In genomic region chr6:51481548-51481947, GRCm38 (mm10) we compare ENCODE assay signal across 26 mouse cellular contexts. TPM values are rescaled to one million over a fixed set of nuclear protein-coding genes. Genes with fewer than 3 reads are reported as not detected.
DNase-seq lines count a peak whose midpoint lies in the region; ATAC-seq and TF ChIP-seq lines count a peak whose summit lies in the region.
"Had no signal": no experiment of that assay in that cellular context is flagged by ENCODE, and none has a peak within 500 bp of the region (broad histone marks: within the 10 kb centered on the region; RNA-seq: fewer than 3 reads in every experiment).

No protein-coding gene starts in this region.

- no peak overlapping the region for H3K9ac ChIP-seq in midbrain, embryonic 11.5 days (ENCODE audit: low read length)
- no peak overlapping the region for H3K9ac ChIP-seq in midbrain, postnatal 0 days (replicated peaks; ENCODE audit: low read length, poor library complexity, severe bottlenecking)
- H3K9ac ChIP-seq: embryonic facial prominence, embryonic 13.5 days; forebrain, embryonic 12.5 days; forebrain, embryonic 15.5 days; hindbrain, embryonic 12.5 days had no signal

- no peak overlapping the region for H3K4me2 ChIP-seq in midbrain, embryonic 11.5 days
- H3K4me2 ChIP-seq in midbrain, postnatal 0 days (ENCODE audit: low read depth, low read length, poor library complexity, severe bottlenecking), result no peak overlapping the region
- H3K4me2 ChIP-seq: embryonic facial prominence, embryonic 13.5 days; forebrain, embryonic 12.5 days; forebrain, embryonic 15.5 days; heart, embryonic 11.5 days; hindbrain, embryonic 12.5 days had no signal

- peak; percentile 35 for DNase-seq in heart, embryonic 10.5 days (ENCODE audit: low spot score)
- DNase-seq in heart, adult 11 months, result no peak
- DNase-seq in kidney, adult 8-10 months, result peak; percentile 31 to 39
- no peak for DNase-seq in kidney, postnatal 4 days
- DNase-seq in kidney, postnatal 36 days, result peak; percentile 42 to 45
- DNase-seq in kidney, postnatal 10 days, result no peak
- peak; percentile 69 for DNase-seq in midbrain, embryonic 11.5 days (ENCODE audit: low spot score, missing footprints)
- no peak for DNase-seq in midbrain, postnatal 0 days (ENCODE audit: low spot score)
- DNase-seq: adrenal gland, adult 8-10 months; adrenal gland, postnatal 25 days; cerebellum, adult 11-12 months; cerebellum, adult 8-10 months; cerebellum, postnatal 10 days; cerebellum, postnatal 36 days; embryo, embryonic 11 days; gastrocnemius, postnatal 25 days; heart, adult 2 months had no signal

- H3K27me3 ChIP-seq in heart, embryonic 10.5 days (ENCODE audit: insufficient read depth, poor library complexity, severe bottlenecking), result no peaks in the 10 kb centered on the region
- H3K27me3 ChIP-seq in midbrain, embryonic 11.5 days (ENCODE audit: control insufficient read depth, insufficient read depth, low read length), result no peaks in the 10 kb centered on the region
- H3K27me3 ChIP-seq in midbrain, postnatal 0 days (ENCODE audit: insufficient read depth, low read length), result no peaks in the 10 kb centered on the region
- H3K27me3 ChIP-seq: embryonic facial prominence, embryonic 13.5 days; forebrain, embryonic 12.5 days; forebrain, embryonic 15.5 days; hindbrain, embryonic 12.5 days had no signal

- H3K4me3 ChIP-seq in heart, embryonic 10.5 days, result no peak overlapping the region
- H3K4me3 ChIP-seq in midbrain, embryonic 11.5 days (ENCODE audit: low read depth, low read length), result no peak overlapping the region
- H3K4me3 ChIP-seq in midbrain, postnatal 0 days (ENCODE audit: low read depth, low read length), result no peak overlapping the region
- H3K4me3 ChIP-seq: embryonic facial prominence, embryonic 10.5 days; embryonic facial prominence, embryonic 13.5 days; erythroblast, embryonic 14.5 days; forebrain, embryonic 12.5 days; forebrain, embryonic 15.5 days; heart, adult 2 months; hindbrain, embryonic 12.5 days had no signal

- ATAC-seq in midbrain, embryonic 11.5 days (ENCODE audit: low FRiP score), result no peak
- ATAC-seq in midbrain, postnatal 0 days (ENCODE audit: low FRiP score), result no peak
- ATAC-seq: activated CD4-positive, CD25-positive, alpha-beta regulatory T cell, adult 4 months; forebrain, embryonic 15.5 days had no signal

- WGBS in heart, embryonic 10.5 days, result 96% methylated on average over 8 of the region's 8 CpGs
- WGBS in midbrain, embryonic 11.5 days, result 97% methylated on average over 8 of the region's 8 CpGs
- WGBS in midbrain, postnatal 0 days, result 93% methylated on average over 8 of the region's 8 CpGs

- peaks cover 66% of the 10 kb centered on the region for H3K36me3 ChIP-seq in heart, embryonic 10.5 days
- H3K36me3 ChIP-seq in midbrain, embryonic 11.5 days (ENCODE audit: control insufficient read depth, insufficient read depth, low read length), result peaks cover 22% of the 10 kb centered on the region
- H3K36me3 ChIP-seq in midbrain, postnatal 0 days (ENCODE audit: insufficient read depth, low read length), result peaks cover 38% of the 10 kb centered on the region

- H3K27ac ChIP-seq in heart, embryonic 10.5 days, result no peak overlapping the region
- no peak overlapping the region for H3K27ac ChIP-seq in midbrain, embryonic 11.5 days (ENCODE audit: low read depth, low read length)
- H3K27ac ChIP-seq in midbrain, postnatal 0 days (ENCODE audit: low read depth, low read length), result no peak overlapping the region
- H3K27ac ChIP-seq: embryonic facial prominence, embryonic 10.5 days; embryonic facial prominence, embryonic 13.5 days; forebrain, embryonic 12.5 days; forebrain, embryonic 15.5 days; heart, adult 2 months; hindbrain, embryonic 12.5 days had no signal

- no peak for TF ChIP-seq CTCF in midbrain, postnatal 0 days (IDR thresholded peaks at IDR 0.05)

- H3K4me1 ChIP-seq in heart, embryonic 10.5 days, result peaks cover 11% of the 10 kb centered on the region
- H3K4me1 ChIP-seq in midbrain, embryonic 11.5 days (ENCODE audit: control insufficient read depth, insufficient read depth, low read length), result no peaks in the 10 kb centered on the region
- H3K4me1 ChIP-seq in midbrain, postnatal 0 days (ENCODE audit: insufficient read depth, low read length), result no peaks in the 10 kb centered on the region
- H3K4me1 ChIP-seq: embryonic facial prominence, embryonic 10.5 days; embryonic facial prominence, embryonic 13.5 days; forebrain, embryonic 12.5 days; hindbrain, embryonic 12.5 days had no signal

- H3K9me3 ChIP-seq in heart, embryonic 10.5 days, result no peaks in the 10 kb centered on the region
- no peaks in the 10 kb centered on the region for H3K9me3 ChIP-seq in midbrain, embryonic 11.5 days (ENCODE audit: control insufficient read depth, low read length)
- no peaks in the 10 kb centered on the region for H3K9me3 ChIP-seq in midbrain, postnatal 0 days (ENCODE audit: low read length)
- H3K9me3 ChIP-seq: embryonic facial prominence, embryonic 10.5 days; embryonic facial prominence, embryonic 13.5 days; forebrain, embryonic 12.5 days; forebrain, embryonic 15.5 days; hindbrain, embryonic 12.5 days had no signal

RNA-seq across cellular contexts. Expression of gene Cbx3, which starts 11.4 kb away (rescaled TPM):
- polyA plus RNA-seq in heart, embryonic 10.5 days (2016; fragmentation: Nextera tagmentation; extraction: Ambion mirVana), result 382 and 501 TPM in 2 replicates
- polyA plus RNA-seq in midbrain, embryonic 11.5 days (2014; fragmentation: Nextera tagmentation; extraction: Ambion mirVana), result 757 and 781 TPM in 2 replicates
- total RNA-seq in midbrain, postnatal 0 days (2014; rRNA removed), result 129 and 138 TPM in 2 replicates
- polyA plus RNA-seq in midbrain, postnatal 0 days (2015; fragmentation: Nextera tagmentation; extraction: Ambion mirVana), result 485 and 535 TPM in 2 replicates

RNA-seq across cellular contexts. Expression of gene Hnrnpa2b1, which starts 11.9 kb away (rescaled TPM):
- 1,335 and 1,445 TPM in 2 replicates for polyA plus RNA-seq in heart, embryonic 10.5 days (2016; fragmentation: Nextera tagmentation; extraction: Ambion mirVana)
- polyA plus RNA-seq in midbrain, embryonic 11.5 days (2014; fragmentation: Nextera tagmentation; extraction: Ambion mirVana), result 1,654 and 1,893 TPM in 2 replicates
- total RNA-seq in midbrain, postnatal 0 days (2014; rRNA removed), result 199 and 287 TPM in 2 replicates
- 659 and 746 TPM in 2 replicates for polyA plus RNA-seq in midbrain, postnatal 0 days (2015; fragmentation: Nextera tagmentation; extraction: Ambion mirVana)

RNA-seq across cellular contexts. Expression of gene Snx10, which starts 42.2 kb away (rescaled TPM):
- polyA plus RNA-seq in heart, embryonic 10.5 days (2016; fragmentation: Nextera tagmentation; extraction: Ambion mirVana), result 24.5 and 24.8 TPM in 2 replicates
- polyA plus RNA-seq in midbrain, embryonic 11.5 days (2014; fragmentation: Nextera tagmentation; extraction: Ambion mirVana), result 52.0 and 53.4 TPM in 2 replicates
- 47.7 and 55.4 TPM in 2 replicates for total RNA-seq in midbrain, postnatal 0 days (2014; rRNA removed)
- polyA plus RNA-seq in midbrain, postnatal 0 days (2015; fragmentation: Nextera tagmentation; extraction: Ambion mirVana), result 67.4 and 70.4 TPM in 2 replicates
- polyA plus RNA-seq: erythroblast, embryonic 14.5 days had no signal

RNA-seq across cellular contexts. Expression of gene Nfe2l3, which starts 49.1 kb away (rescaled TPM):
- 2.0 and 2.9 TPM in 2 replicates for polyA plus RNA-seq in heart, embryonic 10.5 days (2016; fragmentation: Nextera tagmentation; extraction: Ambion mirVana)
- polyA plus RNA-seq in midbrain, embryonic 11.5 days (2014; fragmentation: Nextera tagmentation; extraction: Ambion mirVana), result 4.3 and 5.3 TPM in 2 replicates
- total RNA-seq in midbrain, postnatal 0 days (2014; rRNA removed), result 12.6 and 12.7 TPM in 2 replicates
- 7.3 and 8.3 TPM in 2 replicates for polyA plus RNA-seq in midbrain, postnatal 0 days (2015; fragmentation: Nextera tagmentation; extraction: Ambion mirVana)
- total RNA-seq: adrenal gland, adult 8-10 months; adrenal gland, postnatal 25 days; gastrocnemius, adult 8-10 months; gastrocnemius, postnatal 25 days had no signal
- polyA plus RNA-seq: erythroblast, embryonic 14.5 days had no signal

Comparison
In these comparisons a context has a peak if more than half of its experiments do, and no peak if none do; other contexts are left out.
1. DNase-seq: peak in heart, embryonic 10.5 days (single experiment), kidney, adult 8-10 months (2 of 2), kidney, postnatal 36 days (2 of 2) and midbrain, embryonic 11.5 days (single experiment); none in heart, adult 11 months (single experiment), kidney, postnatal 4 days (0 of 2), kidney, postnatal 10 days (single experiment) and midbrain, postnatal 0 days (single experiment).